Mouse (Mus musculus) heart, adult 2 months (tissue): ENCODE measurements around the gene Neo1.

Experiments
- CTCF ChIP-seq: fragments of 200-600 bp; IDR thresholded peaks from 2 replicates; pipeline ENCODE4 v1.8.1; 2022; ENCODE audit warnings: antibody characterized with exemption, mild to moderate bottlenecking, moderate library complexity
- POLR2A ChIP-seq: fragments of 200-500 bp; IDR thresholded peaks from 2 replicates; pipeline ENCODE4 v1.6.1; 2011; ENCODE audit warnings: mild to moderate bottlenecking, low read depth, low read length, control low read depth; ENCODE audit not compliant: insufficient read depth

GRCm38 (mm10) chr9:59036732-59037341 lies 596 bp upstream of the Neo1 start:
- TF ChIP-seq POLR2A (0 out of 2 replicates have a peak, but pooled peaks have one; percentile 45), CTCF (no peak)
